Mouse (Mus musculus): ENCODE results near the gene Gucy2c. TPM values are rescaled to one million over a fixed set of nuclear protein-coding genes. Genes with fewer than 3 reads are reported as not detected.
"Not testable (repeated sequence)": the region's sequence is repeated elsewhere in the genome, so short reads cannot be mapped to it uniquely, and the experiment has no call there.

Gucy2c gene
- polyA plus RNA-seq, 3 experiments from 2014 or later: not detected

DNA sequence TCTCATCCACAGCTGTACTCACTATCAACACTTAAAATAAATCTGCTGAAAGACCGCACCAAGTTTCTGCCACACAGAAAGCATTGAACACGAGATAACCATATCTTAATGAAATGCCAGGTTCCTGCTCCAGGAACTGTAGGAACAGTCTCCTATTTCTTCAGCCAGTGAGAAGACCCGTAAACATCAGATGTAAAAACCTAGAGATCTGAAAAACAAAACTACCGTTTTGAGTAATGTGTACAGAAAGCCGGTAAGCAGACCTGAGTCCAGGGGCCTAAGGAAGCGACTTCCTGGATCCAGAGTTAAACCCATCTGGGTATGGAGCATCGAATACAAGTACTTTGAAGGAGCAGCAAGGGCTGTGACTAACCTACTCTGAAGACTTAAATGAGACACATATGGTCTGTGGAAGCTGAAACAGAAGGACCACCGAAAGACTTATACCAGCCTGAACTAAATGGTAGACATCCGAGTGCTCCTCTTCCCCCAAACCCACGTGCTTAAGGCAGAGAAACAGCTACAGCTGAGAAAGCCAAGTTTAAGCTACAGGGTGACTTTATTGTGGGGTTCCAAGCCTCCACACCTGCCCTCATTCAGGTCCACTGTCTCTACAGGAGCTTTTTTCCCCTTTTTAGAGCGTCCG is 21.7 kb upstream of the Gucy2c start:
- ATAC-seq: no peak

DNA sequence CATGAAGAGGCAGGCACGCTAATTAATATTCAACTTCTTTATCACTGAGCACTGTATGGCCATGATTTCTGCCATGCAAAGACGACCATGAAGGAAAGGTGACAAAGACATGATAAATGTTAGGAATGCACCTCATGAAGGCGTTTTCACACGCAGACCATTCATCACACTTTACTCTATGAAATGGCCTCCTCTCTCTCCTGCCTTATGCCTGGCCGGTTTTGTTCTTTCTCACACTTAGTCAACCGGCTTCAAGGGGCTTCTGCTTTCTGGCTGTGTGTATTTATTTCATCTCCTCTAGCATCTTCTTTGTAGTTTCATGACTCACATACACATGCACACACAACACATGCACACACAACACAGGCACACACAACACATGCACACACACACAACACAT is 19.7 kb upstream of the Gucy2c start:
- no peak for ATAC-seq

DNA sequence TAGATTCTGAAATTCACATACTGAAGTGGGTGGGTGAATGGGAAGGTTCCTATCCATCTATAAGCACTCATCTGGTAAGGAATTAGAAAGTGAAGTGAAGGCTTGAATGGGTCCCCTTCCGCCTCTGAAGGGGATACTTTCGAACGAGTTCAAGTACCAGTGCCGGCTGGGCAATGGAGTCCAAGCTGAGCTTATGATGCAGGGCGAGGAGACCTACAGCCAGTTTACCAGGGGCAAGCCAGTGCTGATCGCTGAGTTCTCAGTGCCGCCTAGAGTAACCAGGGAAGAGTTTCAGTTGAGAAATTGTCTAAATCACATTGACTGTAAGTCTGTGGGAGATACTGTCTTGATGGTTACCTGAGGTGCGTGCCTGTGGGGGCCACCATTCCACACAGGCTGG is 19.1 kb upstream of the Gucy2c start:
- no peak for ATAC-seq

DNA sequence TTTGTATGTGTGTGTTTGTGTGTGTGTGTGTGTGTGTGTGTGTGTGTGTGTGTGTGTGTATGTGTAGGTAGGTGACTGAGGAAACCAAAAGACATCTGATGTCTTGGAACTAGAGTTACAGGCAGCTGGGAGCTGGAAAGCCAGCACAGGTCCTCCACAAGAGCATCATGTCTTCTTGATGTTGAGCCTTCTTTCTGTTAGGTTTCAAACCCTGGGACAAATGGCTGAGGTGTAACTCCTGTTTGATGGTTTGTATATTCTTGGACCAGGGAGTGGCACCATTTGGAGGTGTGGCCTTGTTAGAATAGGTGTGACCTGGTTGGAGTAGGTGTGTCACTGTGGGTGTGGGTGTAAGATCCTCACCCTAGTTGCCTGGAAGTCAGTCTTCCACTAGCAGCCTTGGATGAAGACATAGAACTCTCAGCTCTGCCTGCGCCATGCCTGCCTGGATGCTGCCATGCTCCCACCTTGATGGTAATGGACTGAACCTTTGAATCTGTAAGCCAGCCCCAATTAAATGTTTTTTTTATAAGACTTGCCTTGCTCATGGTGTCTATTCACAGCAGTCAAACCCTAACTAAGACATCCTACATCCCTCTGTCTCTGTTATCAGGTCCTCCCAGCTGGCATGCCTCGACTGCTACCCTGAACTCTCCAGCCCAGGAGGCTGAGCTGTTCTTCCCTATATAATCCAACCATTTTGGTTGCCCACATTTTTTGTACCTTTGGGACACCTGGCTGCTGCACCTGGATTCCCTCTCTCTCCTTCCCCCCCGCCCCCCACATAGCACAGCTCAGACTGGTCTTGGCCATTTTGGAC is 16.5 kb upstream of the Gucy2c start:
- not testable (repeated sequence) for ATAC-seq

DNA sequence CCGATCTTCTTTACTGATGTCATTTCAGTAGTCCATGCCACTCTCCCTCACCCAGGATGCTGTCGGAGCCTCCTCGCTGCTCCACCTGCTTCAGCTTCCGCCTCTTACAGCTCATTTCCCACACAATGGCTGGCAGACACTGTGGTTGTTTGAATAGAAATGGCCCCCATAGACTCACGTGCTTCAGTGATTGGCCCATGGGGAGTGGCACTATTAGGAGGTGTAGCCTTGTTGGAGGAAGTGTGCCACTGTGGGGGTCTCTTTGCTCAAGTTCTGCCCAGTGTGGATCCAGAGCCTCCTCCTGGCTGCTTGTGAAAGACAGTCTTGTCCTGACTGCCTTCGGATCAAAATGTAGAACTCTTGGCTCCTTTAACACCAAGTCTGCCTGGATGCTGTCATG is 14.3 kb upstream of the Gucy2c start:
- ATAC-seq: no peak

DNA sequence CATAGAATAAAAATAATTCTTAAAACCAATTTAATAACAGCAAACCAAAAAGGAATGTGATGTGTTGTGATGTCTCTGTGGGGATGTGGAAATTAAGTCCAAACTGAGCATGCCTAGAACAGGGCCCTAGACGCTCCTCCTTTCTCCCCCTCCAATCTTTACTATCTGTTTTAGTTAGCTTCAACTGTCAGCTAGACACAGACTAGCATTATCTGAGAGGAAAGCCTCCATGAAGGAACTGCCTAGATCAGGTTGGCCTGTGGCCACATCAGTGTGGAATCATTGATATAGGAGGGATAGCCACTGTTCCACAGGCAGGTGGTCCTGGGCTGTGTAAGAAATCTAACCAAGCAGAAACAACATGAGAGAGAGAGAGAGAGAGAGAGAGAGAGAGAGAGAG is 13.5 kb upstream of the Gucy2c start:
- no peak for ATAC-seq

DNA sequence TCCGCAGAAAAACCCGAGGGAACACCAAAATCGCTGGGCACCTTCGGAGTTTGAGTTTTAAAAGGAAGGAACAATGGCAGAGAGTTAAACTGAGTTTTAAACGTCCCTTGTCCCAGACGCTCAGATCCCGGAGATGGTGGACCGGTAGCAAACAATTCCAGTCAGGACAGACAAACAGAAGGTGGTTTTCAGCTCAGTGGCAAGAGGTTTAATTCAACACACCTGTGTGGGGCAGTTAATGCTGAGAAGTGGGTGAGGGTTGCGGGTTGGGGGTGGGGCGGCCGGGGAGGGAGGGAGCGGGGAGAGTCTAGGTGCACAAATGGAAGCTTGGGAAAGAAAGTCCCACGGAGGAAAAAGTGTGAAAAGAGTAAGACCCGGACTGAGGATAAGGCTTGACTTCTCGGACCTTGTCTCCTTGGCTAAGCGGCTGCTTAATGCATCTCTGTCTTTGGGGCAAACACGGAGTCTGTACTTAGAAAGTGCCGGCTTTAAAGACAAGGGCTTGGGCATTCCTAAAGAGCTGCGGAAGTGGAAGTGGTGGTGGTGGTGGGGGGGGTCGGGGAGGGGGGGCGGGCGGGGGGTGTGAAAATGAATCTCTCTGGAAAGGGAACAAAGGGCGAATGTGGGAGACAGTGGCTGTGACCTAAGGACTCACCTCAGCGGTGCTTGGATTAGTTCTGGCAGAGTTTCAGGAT is 12.4 kb upstream of the Gucy2c start:
- no peak for ATAC-seq

DNA sequence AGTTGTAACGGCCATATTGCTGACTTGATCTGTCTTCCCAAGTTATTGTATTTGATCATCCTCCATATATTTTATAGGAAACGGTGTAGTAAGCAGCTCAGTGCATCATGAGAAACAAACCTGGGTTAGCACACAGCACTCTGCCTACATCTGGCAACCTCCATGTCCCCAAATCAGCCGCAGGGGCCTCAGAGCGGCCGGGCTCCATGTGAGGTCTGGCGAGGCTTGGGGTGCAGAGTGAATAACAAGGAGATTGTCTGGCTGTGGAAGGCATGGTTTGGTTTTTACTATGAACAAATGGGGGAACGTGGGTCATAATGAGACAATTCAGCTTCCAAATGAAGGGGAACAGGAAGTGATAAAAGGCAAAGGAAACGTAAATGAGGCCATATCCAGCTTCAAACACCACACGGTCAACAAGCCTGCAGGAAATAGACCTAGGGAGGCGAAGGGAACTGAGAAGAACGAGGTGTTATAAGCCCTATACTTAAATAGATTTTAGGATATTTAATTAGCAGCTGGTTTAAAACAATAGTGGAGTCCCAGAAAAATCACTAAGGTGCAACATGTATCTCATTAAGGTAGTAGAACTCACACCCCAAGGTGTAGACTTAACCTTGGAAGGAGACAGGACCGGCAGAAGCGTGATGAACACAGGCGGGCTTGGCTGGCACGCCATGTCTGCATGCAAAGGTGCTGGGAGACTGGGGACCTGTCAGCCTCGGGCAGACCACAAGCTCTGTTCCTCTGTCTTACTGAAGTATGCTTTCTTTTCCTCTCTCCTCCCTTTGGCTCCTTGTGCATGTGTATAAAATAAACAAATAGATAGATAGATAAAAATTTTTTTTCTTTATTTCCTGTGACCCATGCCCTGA is 11.6 kb upstream of the Gucy2c start:
- ATAC-seq: no peak

DNA sequence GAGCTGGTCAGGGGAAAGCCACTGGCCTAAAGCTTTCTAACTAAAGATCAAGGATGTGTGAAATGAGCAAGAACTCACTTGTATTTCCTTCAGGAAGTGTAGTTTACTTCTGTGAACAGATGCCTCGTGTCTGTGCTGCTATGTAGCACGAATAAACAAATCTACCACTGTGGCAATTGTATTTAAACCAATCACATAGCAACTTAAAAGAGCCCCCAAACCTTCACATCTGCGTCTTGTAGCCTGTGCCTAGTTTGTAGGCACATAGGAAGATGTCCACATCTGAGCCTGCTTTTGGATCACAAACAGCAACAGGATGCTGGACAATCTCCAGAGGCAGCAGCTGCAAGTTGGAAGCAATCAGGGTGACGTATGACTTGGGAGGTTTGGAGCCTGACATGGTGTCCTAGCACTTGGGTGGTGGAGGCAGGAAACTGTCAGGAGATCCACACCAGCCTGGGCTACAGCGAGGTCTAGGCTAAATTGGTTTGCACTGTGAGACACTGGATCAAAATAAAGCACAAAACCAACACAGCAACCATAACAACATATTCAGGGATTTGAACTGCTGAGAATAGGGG is 7.9 kb upstream of the Gucy2c start:
- no peak for ATAC-seq

DNA sequence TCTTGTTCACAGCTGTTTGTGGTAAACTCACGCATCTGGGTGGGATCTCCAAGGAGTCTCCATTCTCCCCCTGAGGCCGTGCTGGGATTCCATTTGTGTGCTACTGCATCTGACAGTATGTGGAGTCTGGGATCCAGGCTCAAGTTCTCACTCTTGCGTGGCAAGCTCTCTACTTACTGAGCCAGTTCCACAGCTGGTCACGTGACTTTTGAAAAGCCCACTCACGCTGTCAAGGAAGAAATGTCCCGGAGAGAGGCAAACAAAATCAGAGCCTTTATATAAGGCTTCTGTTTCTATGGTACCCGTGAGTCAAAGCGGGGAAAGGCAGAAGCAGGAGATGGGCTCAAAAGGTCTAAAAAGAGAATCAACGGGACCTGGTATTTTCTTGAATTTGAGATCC is 1.2 kb upstream of the Gucy2c start:
- no peak for ATAC-seq

DNA sequence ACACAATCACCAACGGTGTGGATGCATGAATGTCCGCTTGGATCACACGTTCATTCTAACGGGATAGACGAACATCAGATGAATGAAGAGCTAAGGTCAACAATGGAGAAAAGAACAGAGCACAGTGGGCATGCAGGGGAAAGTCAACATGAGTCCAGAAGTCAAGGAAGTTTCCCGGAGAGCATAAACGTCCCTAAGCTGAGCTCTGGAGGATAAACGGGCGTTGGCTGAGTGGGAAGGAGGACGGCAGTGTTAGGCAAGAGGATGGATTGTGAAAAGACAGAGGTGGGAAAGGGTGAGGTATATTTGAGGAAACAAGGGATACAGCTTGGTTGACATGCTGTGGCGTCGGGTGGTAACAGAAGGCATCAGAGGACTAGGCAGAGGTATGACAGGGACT is 581 bp upstream of the Gucy2c start:
- no peak for ATAC-seq

DNA sequence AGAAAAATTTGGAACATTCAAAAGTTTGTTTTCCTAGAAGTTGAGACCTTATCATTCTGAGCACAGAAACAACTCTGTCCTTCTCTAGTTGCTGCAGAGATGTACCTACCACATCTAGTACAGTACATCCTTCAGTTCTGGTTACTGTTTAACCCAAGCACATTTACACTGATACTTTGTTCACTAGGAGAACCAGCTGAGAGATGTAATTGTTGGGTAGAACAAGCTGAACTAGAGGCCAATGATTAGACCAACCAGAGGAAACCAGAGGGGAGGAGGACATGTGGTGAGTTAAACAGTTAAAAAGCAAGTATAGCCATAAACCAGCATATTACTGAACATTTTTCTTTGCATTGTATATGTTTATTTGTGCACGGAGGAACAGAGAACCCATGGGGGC is 5.2 kb downstream of the Gucy2c start:
- no peak for ATAC-seq

DNA sequence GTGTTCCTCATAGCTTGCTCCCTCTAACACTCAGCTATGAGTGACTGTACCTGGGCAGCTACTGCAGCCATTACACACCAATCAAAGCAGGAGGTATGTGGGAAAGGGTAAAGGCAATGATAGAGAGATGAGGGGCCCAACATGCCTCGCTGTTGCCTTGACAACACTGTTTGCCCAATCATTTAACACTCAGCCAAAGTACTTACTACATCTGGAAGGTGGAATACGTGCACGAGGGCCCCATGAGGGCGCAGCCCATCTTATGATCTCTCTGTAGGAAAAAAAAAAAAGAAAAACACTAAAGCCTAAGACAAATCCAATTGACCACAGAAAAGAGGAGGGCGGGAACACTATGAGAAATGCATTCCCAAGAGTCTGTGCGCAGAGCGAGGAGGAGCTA is 11.7 kb downstream of the Gucy2c start:
- no peak for ATAC-seq

DNA sequence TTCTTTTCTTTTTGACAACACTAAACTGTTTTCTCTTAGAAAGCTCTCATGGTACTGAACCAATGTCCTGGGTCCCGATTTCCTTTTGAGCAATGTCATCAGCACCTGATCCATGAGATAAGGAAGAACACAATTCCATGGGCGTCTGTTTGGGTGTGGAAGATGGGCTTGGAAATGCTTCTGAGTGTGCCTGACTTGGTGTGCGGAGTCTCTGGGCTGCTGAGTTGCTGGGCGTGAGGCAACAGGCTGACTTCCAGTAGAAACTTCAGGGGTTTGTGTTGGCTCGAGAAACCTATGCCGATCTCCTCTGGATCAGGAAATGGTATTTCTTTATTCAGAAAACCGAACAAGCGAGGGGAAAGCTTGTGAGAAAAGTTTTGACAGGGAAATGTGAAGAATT is 12.4 kb downstream of the Gucy2c start:
- no peak for ATAC-seq

DNA sequence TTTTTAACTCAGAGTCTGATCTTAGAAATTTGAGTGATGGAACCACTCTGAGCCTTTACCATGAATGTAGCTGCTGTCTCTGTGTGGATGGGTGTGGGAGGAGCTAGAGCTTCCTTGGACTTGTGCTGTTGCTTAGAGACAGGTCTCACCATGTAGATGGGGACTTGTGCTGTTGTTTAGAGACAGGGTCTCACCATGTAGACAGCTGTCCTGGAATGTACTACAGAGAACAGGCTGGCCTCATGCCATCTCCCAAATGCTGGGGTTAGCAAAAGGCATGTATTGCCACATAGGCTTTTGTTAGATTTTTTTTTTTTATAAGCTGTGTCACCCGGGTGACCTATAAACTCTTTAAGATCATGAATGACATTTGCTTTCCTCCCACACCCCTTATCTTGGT is 17.7 kb downstream of the Gucy2c start:
- ATAC-seq: no peak

DNA sequence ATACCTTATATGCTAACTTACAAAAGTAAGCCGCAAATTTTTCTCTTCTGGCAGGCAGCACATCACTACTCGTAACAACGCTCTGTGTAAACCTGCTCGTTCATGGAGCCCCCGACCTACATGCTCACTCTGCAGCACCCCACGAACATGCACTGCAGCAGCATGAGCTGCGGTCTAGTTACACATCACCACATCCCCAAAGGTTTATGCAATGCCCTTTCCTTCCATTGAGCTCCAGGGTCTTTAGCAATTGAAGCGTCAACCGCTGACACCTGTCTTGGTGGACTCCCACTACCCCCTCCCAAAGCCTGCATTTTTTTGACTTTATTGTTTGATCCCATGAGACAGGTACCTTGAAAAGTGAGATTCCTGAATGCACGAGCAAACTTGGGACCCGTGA is 31.0 kb downstream of the Gucy2c start:
- ATAC-seq: no peak

DNA sequence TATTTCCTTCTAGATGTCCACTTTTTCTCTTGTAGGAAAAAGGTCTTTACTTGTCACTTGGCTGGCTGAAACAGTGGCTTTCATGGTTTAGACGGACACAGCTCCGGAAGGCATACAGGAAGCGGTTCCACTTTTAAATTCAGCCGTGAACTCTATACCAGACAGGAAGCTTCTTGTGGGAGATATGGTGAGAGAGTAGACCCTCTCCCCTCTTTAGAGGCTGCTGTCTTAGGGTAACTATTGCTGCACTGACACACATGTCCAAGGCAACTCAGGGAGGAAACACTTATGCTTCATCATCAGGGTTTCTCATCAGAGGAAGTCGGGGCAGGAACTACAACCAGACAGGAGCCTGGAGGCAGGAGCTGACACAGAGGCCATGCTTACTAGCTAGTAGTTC is 36.0 kb downstream of the Gucy2c start:
- no peak for ATAC-seq

DNA sequence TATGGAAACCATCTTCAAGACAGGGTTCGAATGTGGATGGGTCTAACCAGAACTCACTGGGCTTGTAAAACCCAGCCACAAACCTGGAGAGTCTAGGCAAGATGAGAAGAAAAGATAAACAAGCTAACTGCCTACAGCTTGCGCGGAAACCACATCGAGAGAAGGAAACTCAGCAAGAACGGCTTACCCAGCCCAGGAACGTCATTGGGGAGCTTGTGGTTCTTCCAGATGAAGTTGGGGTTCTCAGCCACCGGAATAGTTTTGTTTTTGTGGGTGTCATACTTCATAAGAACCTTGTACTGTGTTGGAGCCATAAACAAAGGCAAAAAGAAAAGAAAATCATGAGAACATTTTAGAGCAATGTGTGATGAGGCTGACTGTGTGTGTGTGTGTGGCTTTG is 37.8 kb downstream of the Gucy2c start:
- no peak for ATAC-seq

DNA sequence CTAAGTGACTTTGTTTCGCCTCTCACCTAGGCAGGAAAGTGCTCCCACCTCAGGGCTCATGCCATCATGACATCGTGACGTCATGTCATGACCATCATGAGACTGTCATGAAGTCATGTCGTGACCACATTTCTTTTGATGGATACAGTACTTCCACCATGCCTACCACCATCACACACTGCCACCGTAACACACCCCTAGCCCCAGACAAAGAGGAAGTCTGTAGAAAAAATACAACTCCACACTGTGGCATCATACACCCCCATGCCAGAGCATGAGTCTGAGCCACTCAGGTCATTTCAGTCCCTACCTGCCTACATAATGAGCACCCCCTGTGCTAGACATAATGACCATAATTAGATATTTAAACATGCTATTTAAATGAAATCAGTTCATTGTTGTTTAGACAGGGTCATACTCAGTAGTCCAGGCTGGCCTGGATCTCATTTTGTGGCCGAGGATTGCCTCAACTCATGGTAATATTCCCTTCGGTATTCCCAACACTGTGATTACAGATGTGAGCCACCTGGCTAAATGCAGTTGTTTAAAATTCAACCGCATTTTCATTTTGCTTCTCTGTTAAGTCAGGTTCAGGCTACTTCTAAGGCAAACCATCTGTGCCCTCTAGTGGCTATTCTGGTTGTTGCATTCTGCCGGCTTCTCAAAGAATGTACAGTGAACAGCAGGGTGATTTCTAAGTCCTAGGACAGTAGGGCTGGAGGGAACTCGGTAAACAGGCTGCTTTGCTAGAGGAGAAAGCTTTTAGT is 39.0 kb downstream of the Gucy2c start:
- ATAC-seq: peak; percentile 83

DNA sequence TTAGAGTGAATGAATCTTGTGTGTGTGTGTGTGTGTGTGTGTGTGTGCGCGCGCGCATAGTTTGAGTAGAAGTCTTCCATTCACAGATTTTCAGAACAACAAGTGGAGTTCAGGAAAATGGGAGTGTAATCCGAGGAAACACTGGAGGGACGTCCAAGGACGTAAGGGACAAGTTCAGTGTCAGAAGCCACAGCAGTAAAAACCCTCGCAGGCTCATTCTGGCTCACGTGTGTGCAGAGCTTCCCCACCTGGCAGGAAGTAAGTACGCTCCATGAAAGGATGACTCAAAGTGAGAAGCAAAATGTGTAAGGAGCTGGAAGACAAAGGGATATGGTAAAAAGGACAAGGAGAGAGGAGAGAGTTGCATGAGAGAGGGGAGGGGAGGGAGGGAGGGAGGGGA is 40.3 kb downstream of the Gucy2c start:
- no peak for ATAC-seq

DNA sequence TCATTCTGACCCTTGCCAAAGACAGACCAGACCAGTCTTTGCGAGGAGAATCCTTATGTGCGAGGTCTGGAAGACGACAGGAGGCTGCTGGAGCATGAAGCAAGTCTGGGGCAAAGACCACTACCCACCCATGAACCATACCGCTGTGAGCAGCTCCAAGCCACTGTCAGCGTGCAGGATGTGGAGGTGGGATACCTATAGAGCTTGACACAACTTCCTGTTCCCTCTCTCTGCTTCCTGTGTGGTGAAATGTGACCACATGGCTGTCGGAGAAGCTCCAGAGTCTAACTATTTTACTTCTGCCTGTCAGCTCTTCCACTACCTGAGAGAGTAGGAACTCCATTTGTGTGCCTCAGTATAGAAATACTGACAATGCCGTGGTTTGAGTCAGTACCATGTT is 45.8 kb downstream of the Gucy2c start:
- ATAC-seq: peak; percentile 100

DNA sequence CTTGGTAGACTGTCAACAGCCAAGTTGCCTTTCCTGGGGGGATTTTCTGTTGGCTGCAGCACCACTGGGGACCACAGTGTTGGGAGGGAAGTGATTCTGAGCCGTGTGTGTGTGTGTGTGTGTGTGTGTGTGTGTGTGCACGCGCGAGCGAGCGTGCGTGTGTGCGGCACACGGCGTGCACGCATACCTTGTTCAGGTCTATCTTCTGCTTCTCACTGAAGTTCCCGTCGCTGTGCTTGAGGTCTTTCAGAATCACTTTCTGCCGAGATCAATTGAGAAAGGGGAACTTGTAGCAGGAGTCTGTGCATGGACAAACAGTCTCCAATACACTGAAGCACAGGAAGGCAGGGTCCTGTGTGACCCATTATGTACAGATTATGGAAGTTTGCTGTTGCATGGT is 53.4 kb downstream of the Gucy2c start:
- ATAC-seq: no peak

Data from inflammation-experienced regulatory T-cells, adult 6 months (primary cell).